Mouse (Mus musculus): ENCODE data around the gene Fkbp9.

- TF ChIP-seq POLR2A (IDR thresholded peaks at IDR 0.05; ENCODE audit: low read depth, low read length) (no peak), CTCF (conservative IDR thresholded peaks at IDR 0.05; ENCODE audit: insufficient read depth, insufficient read length, low read depth, low read length) (no peak)
Observed at GRCm38 (mm10) chr6:56837166-56837565, 5.3 kb downstream of the Fkbp9 start.

Data from kidney, adult 2 months (tissue).